Mouse (Mus musculus): Measurements from ENCODE around the gene Podn. TPM values are rescaled to one million over a fixed set of nuclear protein-coding genes. Genes with fewer than 3 reads are reported as not detected.

Gene Podn
- polyA plus RNA-seq, 1 experiment from 2014 or later: 0.30 TPM

GRCm38 (mm10) chr4:108014466-108014865 lies 81.8 kb downstream of the Podn start:
- Histone ChIP-seq H3K4me1 (ENCODE audit: control insufficient read depth, low read depth, low read length) (no peaks in the 10 kb centered on the region), H3K36me3 (ENCODE audit: control insufficient read depth, insufficient read depth) (no peaks in the 10 kb centered on the region), H3K27ac (ENCODE audit: low read length) (no peak overlapping the region), H3K9me3 (replicated peaks; ENCODE audit: control insufficient read depth, low read length) (no peaks in the 10 kb centered on the region), H3K4me2 (ENCODE audit: low read depth, low read length) (no peak overlapping the region), H3K27me3 (ENCODE audit: control insufficient read depth, insufficient read depth, low read depth, low read length) (no peaks in the 10 kb centered on the region), H3K9ac (ENCODE audit: low read depth, low read length) (no peak overlapping the region), H3K4me3 (ENCODE audit: low read depth, low read length) (no peak overlapping the region)
- WGBS (ENCODE audit: insufficient replicate concordance): 53% methylated on average over 2 of the region's 2 CpGs
- no peak for ATAC-seq (ENCODE audit: low read depth)

- H3K4me2 ChIP-seq (ENCODE audit: low read depth, low read length): no peak overlapping the region
Observed at GRCm38 (mm10) chr4:108008541-108008940, 87.7 kb downstream of the Podn start.

GRCm38 (mm10) chr4:108007532-108008103 lies 88.6 kb downstream of the Podn start:
- Histone ChIP-seq H3K9me3 (replicated peaks; ENCODE audit: control insufficient read depth, low read length) (no peaks in the 10 kb centered on the region), H3K27me3 (ENCODE audit: control insufficient read depth, insufficient read depth, low read depth, low read length) (no peaks in the 10 kb centered on the region), H3K4me3 (ENCODE audit: low read depth, low read length) (no peak overlapping the region), H3K4me2 (ENCODE audit: low read depth, low read length) (no peak overlapping the region), H3K4me1 (ENCODE audit: control insufficient read depth, low read depth, low read length) (no peaks in the 10 kb centered on the region), H3K27ac (ENCODE audit: low read length) (no peak overlapping the region), H3K36me3 (ENCODE audit: control insufficient read depth, insufficient read depth) (no peaks in the 10 kb centered on the region), H3K9ac (ENCODE audit: low read depth, low read length) (no peak overlapping the region)
- ATAC-seq (ENCODE audit: low read depth): no peak
- 56% methylated on average over 7 of the region's 7 CpGs for WGBS (ENCODE audit: insufficient replicate concordance)

More at GRCm38 (mm10) chr4:108008541-108008940, 87.7 kb downstream of the Podn start:
- no peak overlapping the region for H3K4me3 ChIP-seq (ENCODE audit: low read depth, low read length)
- no peak overlapping the region for H3K27ac ChIP-seq (ENCODE audit: low read length)
- 41% methylated on average over 8 of the region's 8 CpGs for WGBS (ENCODE audit: insufficient replicate concordance)
- no peaks in the 10 kb centered on the region for H3K27me3 ChIP-seq (ENCODE audit: control insufficient read depth, insufficient read depth, low read depth, low read length)
- ATAC-seq (ENCODE audit: low read depth): peak; percentile 24; the same call in 1 of the 2 replicates
- H3K9me3 ChIP-seq (replicated peaks; ENCODE audit: control insufficient read depth, low read length): no peaks in the 10 kb centered on the region
- H3K36me3 ChIP-seq (ENCODE audit: control insufficient read depth, insufficient read depth): no peaks in the 10 kb centered on the region
- H3K4me1 ChIP-seq (ENCODE audit: control insufficient read depth, low read depth, low read length): no peaks in the 10 kb centered on the region
- H3K9ac ChIP-seq (ENCODE audit: low read depth, low read length): no peak overlapping the region

GRCm38 (mm10) chr4:108005328-108005727 lies 90.9 kb downstream of the Podn start:
- Histone ChIP-seq H3K36me3 (ENCODE audit: control insufficient read depth, insufficient read depth) (no peaks in the 10 kb centered on the region), H3K4me2 (ENCODE audit: low read depth, low read length) (no peak overlapping the region), H3K4me1 (ENCODE audit: control insufficient read depth, low read depth, low read length) (no peaks in the 10 kb centered on the region), H3K4me3 (ENCODE audit: low read depth, low read length) (no peak overlapping the region), H3K9ac (ENCODE audit: low read depth, low read length) (no peak overlapping the region), H3K27ac (ENCODE audit: low read length) (no peak overlapping the region), H3K27me3 (ENCODE audit: control insufficient read depth, insufficient read depth, low read depth, low read length) (no peaks in the 10 kb centered on the region), H3K9me3 (replicated peaks; ENCODE audit: control insufficient read depth, low read length) (no peaks in the 10 kb centered on the region)
- ATAC-seq (ENCODE audit: low read depth): no peak
- 37% methylated on average over 7 of the region's 7 CpGs for WGBS (ENCODE audit: insufficient replicate concordance)

GRCm38 (mm10) chr4:107999380-107999779 lies 96.9 kb downstream of the Podn start:
- H3K4me1 ChIP-seq (ENCODE audit: control insufficient read depth, low read depth, low read length): no peaks in the 10 kb centered on the region
- no peaks in the 10 kb centered on the region for H3K27me3 ChIP-seq (ENCODE audit: control insufficient read depth, insufficient read depth, low read depth, low read length)
- no peak overlapping the region for H3K9ac ChIP-seq (ENCODE audit: low read depth, low read length)
- no peak overlapping the region for H3K4me2 ChIP-seq (ENCODE audit: low read depth, low read length)
- H3K4me3 ChIP-seq (ENCODE audit: low read depth, low read length): no peak overlapping the region
- H3K36me3 ChIP-seq (ENCODE audit: control insufficient read depth, insufficient read depth): no peaks in the 10 kb centered on the region
- H3K27ac ChIP-seq (ENCODE audit: low read length): no peak overlapping the region
- no peaks in the 10 kb centered on the region for H3K9me3 ChIP-seq (replicated peaks; ENCODE audit: control insufficient read depth, low read length)
- no peak for ATAC-seq (ENCODE audit: low read depth)
- 50% methylated on average over 1 of the region's 1 CpGs for WGBS (ENCODE audit: insufficient replicate concordance)

- Histone ChIP-seq H3K9me3 (replicated peaks; ENCODE audit: control insufficient read depth, low read length) (no peaks in the 10 kb centered on the region), H3K36me3 (ENCODE audit: control insufficient read depth, insufficient read depth) (no peaks in the 10 kb centered on the region), H3K9ac (ENCODE audit: low read depth, low read length) (no peak overlapping the region), H3K4me1 (ENCODE audit: control insufficient read depth, low read depth, low read length) (no peaks in the 10 kb centered on the region), H3K27ac (ENCODE audit: low read length) (no peak overlapping the region), H3K27me3 (ENCODE audit: control insufficient read depth, insufficient read depth, low read depth, low read length) (no peaks in the 10 kb centered on the region), H3K4me2 (ENCODE audit: low read depth, low read length) (no peak overlapping the region), H3K4me3 (ENCODE audit: low read depth, low read length) (no peak overlapping the region)
- 50% methylated on average over 11 of the region's 11 CpGs for WGBS (ENCODE audit: insufficient replicate concordance)
- ATAC-seq (ENCODE audit: low read depth): no peak
Observed at GRCm38 (mm10) chr4:107998641-107999332, 97.5 kb downstream of the Podn start.

GRCm38 (mm10) chr4:107996418-107996986 lies 99.7 kb downstream of the Podn start:
- Histone ChIP-seq H3K4me2 (ENCODE audit: low read depth, low read length) (no peak overlapping the region), H3K9ac (ENCODE audit: low read depth, low read length) (no peak overlapping the region), H3K27me3 (ENCODE audit: control insufficient read depth, insufficient read depth, low read depth, low read length) (no peaks in the 10 kb centered on the region), H3K36me3 (ENCODE audit: control insufficient read depth, insufficient read depth) (no peaks in the 10 kb centered on the region), H3K4me1 (ENCODE audit: control insufficient read depth, low read depth, low read length) (no peaks in the 10 kb centered on the region), H3K4me3 (ENCODE audit: low read depth, low read length) (no peak overlapping the region), H3K9me3 (replicated peaks; ENCODE audit: control insufficient read depth, low read length) (no peaks in the 10 kb centered on the region), H3K27ac (ENCODE audit: low read length) (no peak overlapping the region)
- no peak for ATAC-seq (ENCODE audit: low read depth)
- 82% methylated on average over 9 of the region's 9 CpGs for WGBS (ENCODE audit: insufficient replicate concordance)

- no peaks in the 10 kb centered on the region for H3K9me3 ChIP-seq (replicated peaks; ENCODE audit: control insufficient read depth, low read length)
- no peak overlapping the region for H3K27ac ChIP-seq (ENCODE audit: low read length)
- WGBS (ENCODE audit: insufficient replicate concordance): 49% methylated on average over 6 of the region's 6 CpGs
- H3K36me3 ChIP-seq (ENCODE audit: control insufficient read depth, insufficient read depth): no peaks in the 10 kb centered on the region
- no peak overlapping the region for H3K4me2 ChIP-seq (ENCODE audit: low read depth, low read length)
- ATAC-seq (ENCODE audit: low read depth): no peak
- no peaks in the 10 kb centered on the region for H3K27me3 ChIP-seq (ENCODE audit: control insufficient read depth, insufficient read depth, low read depth, low read length)
- H3K4me3 ChIP-seq (ENCODE audit: low read depth, low read length): no peak overlapping the region
- H3K9ac ChIP-seq (ENCODE audit: low read depth, low read length): no peak overlapping the region
- no peaks in the 10 kb centered on the region for H3K4me1 ChIP-seq (ENCODE audit: control insufficient read depth, low read depth, low read length)
Observed at GRCm38 (mm10) chr4:107995727-107996126, 100.5 kb downstream of the Podn start.

GRCm38 (mm10) chr4:107995011-107995410 lies 101.2 kb downstream of the Podn start:
- WGBS (ENCODE audit: insufficient replicate concordance): 76% methylated on average over 6 of the region's 6 CpGs

More at GRCm38 (mm10) chr4:107995011-107995410, 101.2 kb downstream of the Podn start:
- H3K4me2 ChIP-seq (ENCODE audit: low read depth, low read length): no peak overlapping the region
- H3K36me3 ChIP-seq (ENCODE audit: control insufficient read depth, insufficient read depth): no peaks in the 10 kb centered on the region
- no peak for ATAC-seq (ENCODE audit: low read depth)
- no peaks in the 10 kb centered on the region for H3K9me3 ChIP-seq (replicated peaks; ENCODE audit: control insufficient read depth, low read length)
- H3K4me1 ChIP-seq (ENCODE audit: control insufficient read depth, low read depth, low read length): no peaks in the 10 kb centered on the region
- H3K27ac ChIP-seq (ENCODE audit: low read length): no peak overlapping the region
- H3K27me3 ChIP-seq (ENCODE audit: control insufficient read depth, insufficient read depth, low read depth, low read length): no peaks in the 10 kb centered on the region
- no peak overlapping the region for H3K4me3 ChIP-seq (ENCODE audit: low read depth, low read length)
- no peak overlapping the region for H3K9ac ChIP-seq (ENCODE audit: low read depth, low read length)

Data from liver, embryonic 16.5 days (tissue).